Mouse (Mus musculus): Measurements from ENCODE around the gene Vwa5b2.

- TF ChIP-seq POLR2A (IDR thresholded peaks at IDR 0.05; ENCODE audit: borderline replicate concordance, extremely low read depth, low read depth, low read length) (no peak), CTCF (IDR thresholded peaks at IDR 0.05; ENCODE audit: insufficient read depth, low read length) (no peak)
Measured at GRCm38 (mm10) chr16:20653315-20653714, 64.0 kb downstream of the Vwa5b2 start.
